Mouse (Mus musculus): Measurements from ENCODE around the gene Hhipl1.

Gene Hhipl1

DNA sequence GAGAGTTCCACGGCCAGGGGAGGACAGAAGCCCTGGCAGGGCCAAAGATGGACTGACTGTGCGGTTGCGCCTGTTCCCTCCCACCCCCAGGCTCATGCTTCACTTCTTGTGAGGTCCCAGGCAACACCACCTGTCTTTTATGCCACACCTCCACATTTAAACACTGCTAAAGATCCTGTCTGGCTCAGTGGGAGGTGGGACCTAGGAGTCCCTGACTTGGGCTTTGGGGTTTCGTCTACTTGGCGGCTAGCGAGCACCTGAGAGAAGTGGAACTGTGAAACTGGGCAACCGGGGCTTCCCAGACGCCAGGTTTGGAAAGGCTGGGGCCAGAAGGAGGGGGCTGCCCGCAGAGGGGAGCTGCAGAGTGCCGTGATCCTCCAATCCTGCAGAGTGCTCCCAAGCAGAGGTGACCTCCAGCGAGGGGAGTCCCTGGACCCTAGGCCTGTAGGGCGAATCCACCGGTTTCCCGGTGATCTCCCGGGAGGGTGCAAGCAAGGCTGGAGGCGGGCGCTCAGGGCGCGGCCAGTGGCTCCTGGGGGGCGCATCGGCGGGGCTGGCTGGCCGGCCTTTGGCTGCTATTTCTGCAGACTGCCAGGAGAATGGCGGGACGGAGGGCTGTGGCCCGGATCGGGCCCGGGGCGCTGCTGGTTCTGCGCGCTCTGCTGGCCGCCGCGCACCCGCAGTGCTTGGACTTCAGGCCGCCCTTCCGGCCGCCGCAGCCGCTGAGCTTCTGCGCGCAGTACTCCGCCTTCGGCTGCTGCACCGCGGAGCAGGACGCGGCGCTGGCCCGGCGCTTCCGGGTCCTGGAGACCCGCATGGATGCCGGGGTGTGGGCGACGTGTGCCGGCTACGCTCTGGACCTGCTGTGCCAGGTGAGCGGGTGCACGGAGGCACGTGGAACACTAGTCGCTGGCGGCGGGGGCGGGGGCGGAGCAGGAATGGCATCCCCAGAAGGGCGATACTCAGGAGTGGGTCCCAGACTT, at the start of gene Hhipl1:
TSS of gene Hhipl1 (plus strand) at position 459 of the 983 bp plus-strand sequence.
- in situ Hi-C loops (cut with MboI; ENCODE audit: low sequenced_read_pairs), result no loop called here

DNA sequence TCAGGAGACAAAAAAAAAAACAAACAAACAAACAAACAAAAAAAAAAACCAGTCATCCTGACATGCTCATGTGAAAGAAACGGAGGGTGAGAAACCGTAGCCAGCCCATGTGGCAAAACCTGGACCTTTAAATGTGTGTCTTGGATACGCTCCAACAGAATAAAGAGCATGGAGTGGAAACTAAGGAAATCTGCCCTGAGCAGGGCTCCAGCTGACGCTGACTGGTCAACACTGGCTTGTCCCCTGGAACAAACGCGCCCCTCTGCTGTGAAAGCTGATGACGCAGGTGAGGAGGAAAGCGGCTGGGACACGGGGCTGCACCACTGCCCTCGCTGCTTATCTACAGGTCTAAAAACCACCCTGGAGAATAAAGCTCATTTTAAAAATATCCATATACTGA, 49.3 kb upstream of the Hhipl1 start:
- in situ Hi-C loops (cut with MboI; ENCODE audit: low sequenced_read_pairs), result no loop called here

GRCm38 (mm10) chr12:108259322-108260049, 46.6 kb upstream of the Hhipl1 start:
- in situ Hi-C loops (cut with MboI; ENCODE audit: low sequenced_read_pairs), result no loop called here

DNA sequence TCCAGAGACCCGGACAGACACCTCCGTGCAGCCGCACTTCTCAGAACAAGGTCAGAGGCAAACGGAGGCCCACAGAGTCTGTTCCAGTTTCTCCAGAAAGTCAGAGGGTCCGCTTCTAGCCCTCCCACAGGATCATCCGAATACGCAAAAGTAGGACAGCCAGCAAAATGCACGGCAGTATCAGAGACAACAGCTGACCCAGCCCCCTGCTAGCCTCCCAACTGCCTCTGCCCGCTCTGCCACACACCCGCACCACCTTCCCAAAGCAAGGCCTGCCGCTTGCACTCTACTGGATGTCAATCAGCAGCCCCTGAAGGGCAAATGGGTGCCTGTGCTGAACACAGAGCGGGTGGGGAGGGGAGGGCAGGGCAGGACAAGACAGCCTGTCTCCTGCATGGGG, 45.1 kb upstream of the Hhipl1 start:
- in situ Hi-C loops (cut with MboI; ENCODE audit: low sequenced_read_pairs), result no loop called here

DNA sequence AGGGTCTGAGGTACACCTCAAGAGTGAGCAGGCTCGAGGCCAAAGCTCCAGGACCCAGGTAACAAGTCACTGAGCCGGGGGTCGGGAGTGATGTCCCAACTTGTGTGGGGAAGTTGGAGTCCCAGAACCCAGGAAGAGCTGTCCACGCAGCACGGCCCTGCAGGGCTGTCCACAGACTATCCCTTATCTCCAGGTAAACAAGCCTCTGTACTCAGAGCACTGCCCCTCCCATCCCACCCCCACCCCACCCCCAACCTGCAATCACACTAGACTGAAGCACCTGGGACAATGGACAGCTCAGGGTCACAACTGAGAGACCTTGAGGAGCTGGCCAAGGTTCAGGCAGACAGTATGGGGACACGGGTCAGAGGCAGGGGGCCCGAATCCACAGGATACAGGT, 41.2 kb upstream of the Hhipl1 start:
- in situ Hi-C loops (cut with MboI; ENCODE audit: low sequenced_read_pairs), result no loop called here

- in situ Hi-C loops (cut with MboI; ENCODE audit: low sequenced_read_pairs), result no loop called here
Observed at GRCm38 (mm10) chr12:108265831-108266619, 40.0 kb upstream of the Hhipl1 start.

DNA sequence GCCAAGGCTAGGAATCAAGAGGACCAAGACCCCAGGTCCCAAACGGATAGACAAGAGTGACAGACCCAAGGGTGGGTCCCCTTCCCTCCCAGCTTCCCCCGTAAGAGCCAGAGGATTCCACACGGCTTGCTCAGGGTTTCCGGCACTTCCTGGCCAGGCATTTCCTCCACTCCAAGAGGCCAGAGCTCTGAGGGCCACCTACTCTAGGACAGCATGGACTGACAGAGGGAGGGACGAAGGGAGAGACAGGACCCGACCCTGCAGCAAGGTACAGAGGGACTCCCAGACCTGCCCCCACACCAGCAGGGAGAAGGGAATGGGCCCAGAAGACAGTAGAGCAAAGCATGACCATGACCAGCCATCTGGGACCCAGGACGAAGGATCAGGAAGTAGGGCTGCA, 38.4 kb upstream of the Hhipl1 start:
- in situ Hi-C loops (cut with MboI; ENCODE audit: low sequenced_read_pairs), result no loop called here

DNA sequence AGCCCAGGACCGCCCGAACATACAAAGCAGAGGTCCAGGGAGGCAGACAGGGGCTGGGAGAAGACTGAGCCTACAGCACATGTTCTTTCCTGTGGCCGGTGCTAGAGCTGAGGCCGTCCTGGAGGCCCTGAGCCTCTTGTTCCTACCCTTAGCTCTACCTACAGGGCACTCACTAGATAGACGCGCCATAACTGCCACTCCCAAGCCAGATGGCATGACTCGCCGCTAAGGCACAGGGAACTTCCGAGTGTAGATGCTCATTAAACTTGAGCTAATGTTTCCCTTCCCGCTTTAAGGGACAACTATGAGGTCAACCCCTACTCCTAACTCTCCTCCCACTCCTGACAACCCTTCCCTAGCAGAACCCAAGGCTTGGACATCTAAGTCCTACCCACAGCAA, 37.1 kb upstream of the Hhipl1 start:
- in situ Hi-C loops (cut with MboI; ENCODE audit: low sequenced_read_pairs), result no loop called here

DNA sequence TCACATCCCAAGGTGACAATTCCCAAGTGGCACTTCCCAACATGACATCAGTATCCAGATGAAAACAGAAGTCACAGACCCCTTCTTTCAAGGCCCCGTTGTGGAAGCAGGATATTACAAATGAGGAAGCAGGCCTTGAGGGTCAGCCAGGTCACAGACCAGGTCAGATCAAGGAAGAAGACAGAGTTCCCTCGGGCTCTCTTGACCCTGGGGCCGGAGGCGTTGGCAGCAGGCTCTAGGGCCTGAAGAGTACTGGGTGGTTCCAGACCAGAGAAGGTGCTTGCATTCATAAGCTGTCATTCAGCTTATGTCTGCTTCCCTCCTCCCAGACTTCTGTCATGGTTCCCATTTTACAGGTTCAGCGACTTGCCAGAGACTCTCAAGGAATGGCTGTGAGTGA, 36.4 kb upstream of the Hhipl1 start:
- in situ Hi-C loops (cut with MboI; ENCODE audit: low sequenced_read_pairs), result no loop called here

DNA sequence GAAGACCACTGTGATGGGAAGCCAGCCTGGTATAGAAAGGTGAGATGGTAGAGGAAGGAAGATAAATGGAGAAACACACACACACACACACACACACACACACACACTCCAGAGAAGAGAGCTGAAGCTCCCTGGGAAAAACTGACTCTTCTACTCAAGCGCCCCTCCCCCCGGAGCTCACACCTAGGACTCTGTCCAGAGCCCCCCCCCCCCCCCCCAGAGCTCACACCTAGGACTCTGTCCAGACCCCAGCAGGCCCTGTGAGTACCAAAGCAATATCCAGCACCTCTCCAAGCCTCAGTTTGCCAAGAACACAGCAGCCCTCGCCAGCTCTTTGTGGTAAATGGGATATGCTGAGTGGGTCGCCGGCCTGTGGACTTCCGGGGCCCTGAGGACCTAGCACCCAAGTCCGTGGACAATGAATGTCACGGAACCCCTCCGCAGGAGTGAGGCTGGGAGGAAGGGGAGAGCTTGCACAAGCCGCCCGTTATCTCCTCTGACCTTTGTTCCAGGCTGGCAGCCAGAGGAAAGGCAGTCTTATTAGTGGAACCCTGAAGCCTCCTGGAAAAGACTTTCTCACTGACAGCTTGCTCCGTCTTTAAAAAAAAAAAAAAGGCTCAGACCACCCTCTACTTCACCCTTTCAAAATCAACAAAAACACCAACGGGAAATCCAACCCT, 35.7 kb upstream of the Hhipl1 start:
- in situ Hi-C loops (cut with MboI; ENCODE audit: low sequenced_read_pairs), result no loop called here

GRCm38 (mm10) chr12:108271351-108272142, 34.5 kb upstream of the Hhipl1 start:
- in situ Hi-C loops (cut with MboI; ENCODE audit: low sequenced_read_pairs), result no loop called here

GRCm38 (mm10) chr12:108272143-108272635, 33.9 kb upstream of the Hhipl1 start:
- in situ Hi-C loops (cut with MboI; ENCODE audit: low sequenced_read_pairs), result no loop called here

DNA sequence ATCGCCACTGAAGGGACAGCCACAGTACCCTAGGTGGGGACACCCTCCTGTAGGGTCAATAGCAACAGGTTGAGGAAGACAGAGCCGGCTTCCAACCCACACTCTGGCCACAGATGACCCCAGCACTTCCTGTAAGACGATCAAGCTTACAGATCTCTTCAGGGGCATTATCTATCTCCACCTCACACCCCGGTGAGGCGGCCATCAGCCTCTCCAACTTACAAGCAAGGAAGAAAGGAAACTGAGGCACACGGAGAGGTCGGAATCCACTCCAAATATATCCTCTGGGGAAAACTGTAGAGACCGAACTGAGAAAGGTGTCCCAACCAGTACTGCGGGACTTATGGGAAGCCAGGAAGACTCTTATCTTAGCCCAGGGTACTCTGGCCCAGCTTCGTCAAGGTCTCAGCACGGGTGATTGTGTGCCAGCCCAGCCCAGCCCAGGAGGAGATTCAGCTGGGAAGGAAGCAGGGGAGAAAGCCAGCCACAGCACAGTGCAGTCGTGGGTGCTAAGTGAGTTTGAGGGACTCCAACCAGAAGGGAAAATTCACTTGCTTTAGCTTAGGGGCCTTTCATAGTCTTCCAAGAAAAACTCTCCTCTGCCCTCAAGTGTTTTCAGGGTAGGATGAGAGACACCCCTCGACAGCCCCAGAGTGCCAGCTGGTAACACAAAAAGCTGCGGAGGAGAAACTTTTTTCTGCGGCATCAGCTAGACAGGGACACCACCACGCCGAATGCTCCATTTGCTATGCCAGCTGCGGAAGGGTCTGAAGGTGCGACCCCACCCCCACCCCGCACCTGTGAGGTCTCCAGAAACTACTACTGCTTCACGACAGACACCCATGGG, 32.4 kb upstream of the Hhipl1 start:
- in situ Hi-C loops (cut with MboI; ENCODE audit: low sequenced_read_pairs), result no loop called here

- in situ Hi-C loops (cut with MboI; ENCODE audit: low sequenced_read_pairs), result no loop called here
Observed at GRCm38 (mm10) chr12:108274313-108274595, 31.8 kb upstream of the Hhipl1 start.

DNA sequence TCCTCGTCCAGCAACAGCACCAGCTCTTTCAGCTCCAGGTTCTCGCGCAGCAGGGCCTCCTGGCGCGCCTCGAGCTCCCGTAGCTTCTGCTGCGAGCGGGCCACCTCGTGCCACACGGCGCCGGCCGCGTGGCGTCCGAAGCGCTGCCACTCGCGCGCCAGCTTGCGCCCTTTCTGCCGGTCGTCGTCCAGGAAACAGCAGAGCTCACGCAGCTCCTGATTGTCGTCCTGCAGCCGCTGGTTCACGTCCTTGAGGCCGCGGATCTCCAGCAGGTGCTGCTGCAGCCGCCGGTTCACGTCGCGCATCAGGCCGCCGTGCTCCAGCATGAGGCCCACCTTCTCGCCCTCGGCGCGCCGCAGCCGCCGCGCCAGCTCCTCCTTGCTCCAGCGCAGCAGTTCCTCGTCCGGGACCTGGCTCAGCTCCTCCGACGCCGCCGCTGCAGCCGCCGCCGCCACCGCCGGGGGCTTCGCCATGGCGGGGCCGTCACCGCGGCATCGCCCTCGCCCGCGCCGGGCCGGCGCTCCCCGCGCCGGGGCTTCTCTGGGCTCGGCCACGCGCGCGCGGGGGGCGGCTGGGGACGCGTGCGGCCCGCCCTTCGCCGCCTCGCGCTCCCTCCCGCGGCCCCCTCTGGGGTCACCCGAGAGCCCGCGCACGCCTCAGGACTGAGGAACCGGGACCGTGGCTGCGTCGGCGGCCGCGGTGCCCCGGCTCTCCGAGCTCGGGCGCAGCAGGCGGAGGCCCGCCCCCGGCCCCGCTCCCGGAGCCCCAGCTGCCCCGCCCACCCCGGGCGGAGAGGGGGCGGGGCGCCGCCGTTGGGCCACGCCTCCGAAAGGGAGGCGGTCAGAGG, 31.2 kb upstream of the Hhipl1 start, which contains the start of gene Ccdc85c:
TSS of gene Ccdc85c (minus strand) at position 765 of the 847 bp plus-strand sequence.
- in situ Hi-C loops (cut with MboI; ENCODE audit: low sequenced_read_pairs), result no loop called here

- in situ Hi-C loops (cut with MboI; ENCODE audit: low sequenced_read_pairs), result no loop called here
Observed at GRCm38 (mm10) chr12:108275508-108275890, 30.6 kb upstream of the Hhipl1 start.

DNA sequence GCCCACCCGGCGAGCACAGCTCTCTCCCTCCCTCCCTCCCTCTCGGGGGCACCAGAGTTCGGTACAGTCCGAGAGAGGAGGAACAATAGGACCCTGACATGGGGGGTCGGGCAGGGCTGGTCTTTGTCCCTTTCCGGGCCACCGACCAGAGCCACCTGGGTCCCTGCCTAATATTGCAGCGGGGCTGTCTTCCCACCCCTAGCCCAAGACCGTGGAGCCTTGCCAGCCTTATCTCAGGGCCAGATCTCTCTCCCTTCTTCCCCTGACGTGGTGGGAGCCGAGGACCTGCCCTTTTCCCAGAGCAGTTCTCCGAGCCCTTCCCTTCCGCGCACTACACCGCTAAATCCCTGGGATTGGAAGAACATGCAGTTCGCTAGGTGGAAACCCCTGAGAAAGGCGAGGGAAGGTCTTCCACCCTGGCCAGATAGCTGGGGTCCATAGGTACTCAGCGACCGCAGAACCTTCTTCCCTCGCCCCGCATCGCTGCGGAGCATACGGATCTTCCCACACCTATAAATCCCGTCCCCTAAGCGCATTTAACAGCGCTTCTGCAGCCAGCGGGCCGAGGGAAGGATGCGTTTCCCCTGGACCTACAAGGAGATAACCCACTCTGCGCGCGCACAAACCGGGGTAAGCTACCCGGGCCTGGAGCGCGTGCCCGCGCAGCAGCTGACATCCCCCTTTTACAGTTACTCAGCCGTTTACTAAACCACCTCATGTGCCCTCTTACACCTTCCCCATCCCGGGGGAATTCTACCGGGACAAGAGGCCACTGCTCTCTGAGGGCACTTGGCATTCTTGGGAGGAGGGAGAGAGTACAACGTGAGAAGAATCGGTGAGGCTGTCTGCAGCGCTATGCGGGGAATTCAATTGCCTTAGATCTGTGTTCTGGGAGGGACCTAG, 29.9 kb upstream of the Hhipl1 start:
- in situ Hi-C loops (cut with MboI; ENCODE audit: low sequenced_read_pairs), result no loop called here

Data from CH12F3 (cell line).